Mouse (Mus musculus) liver, embryonic 14.5 days (tissue): ENCODE results near the gene AC124108.1.
A peak's percentile ranks its signal among the peaks of the same experiment; 100 is the strongest.

Source experiments
- CTCF ChIP-seq: IDR thresholded peaks from 2 replicates; pipeline ENCODE4 v1.5.1; 2016; ENCODE audit warnings: antibody characterized with exemption, low read depth, control low read depth
- EP300 ChIP-seq: IDR thresholded peaks from 2 replicates; pipeline ENCODE4 v1.6.1; 2016; ENCODE audit warnings: antibody characterized with exemption, low read depth

GRCm38 (mm10) chr1:132254467-132254866 is 63.2 kb downstream of the AC124108.1 start:
- TF ChIP-seq CTCF: peak; percentile 44
- TF ChIP-seq EP300: no peak
